Mouse (Mus musculus): ENCODE measurements at regions not wholly inside any gene's neighbourhood (a gene's known extent, or its start where the extent isn't known, plus 50 kb on each side); places are given as distances from the start of the nearest gene placed in this dataset.

GRCm38 (mm10) chr7:83020584-83020983 is 153.5 kb downstream of the Mex3b start:
- no peak overlapping the region for H3K27ac ChIP-seq (ENCODE audit: insufficient read depth, low read length)
- DNase-seq (ENCODE audit: low read depth in 1 of 2, low spot score in 2 of 2), result no peak
- TF ChIP-seq CTCF (IDR thresholded peaks at IDR 0.05; ENCODE audit: extremely low read depth, insufficient read depth, insufficient read length, insufficient replicate concordance), result no peak
- H3K27me3 ChIP-seq (ENCODE audit: control insufficient read depth, insufficient read depth, low read length), result no peaks in the 10 kb centered on the region
- no peaks in the 10 kb centered on the region for H3K36me3 ChIP-seq (ENCODE audit: control insufficient read depth, insufficient read depth, low read length)
- WGBS, result 93% methylated on average over 2 of the region's 2 CpGs
- H3K4me3 ChIP-seq (ENCODE audit: extremely low read depth, insufficient read depth, insufficient read length), result no peak overlapping the region
- H3K4me1 ChIP-seq (ENCODE audit: control insufficient read depth, insufficient read depth, insufficient read length), result no peaks in the 10 kb centered on the region

GRCm38 (mm10) chr7:83023990-83024389 is 156.9 kb downstream of the Mex3b start:
- no peak overlapping the region for H3K4me3 ChIP-seq (ENCODE audit: extremely low read depth, insufficient read depth, insufficient read length)
- TF ChIP-seq CTCF (IDR thresholded peaks at IDR 0.05; ENCODE audit: extremely low read depth, insufficient read depth, insufficient read length, insufficient replicate concordance) (no peak), POLR2A (IDR thresholded peaks at IDR 0.05; ENCODE audit: low read depth, low read length) (no peak)
- no peak for DNase-seq (ENCODE audit: low read depth in 1 of 2, low spot score in 2 of 2)
- 83% methylated on average over 1 of the region's 1 CpGs for WGBS
- H3K36me3 ChIP-seq (ENCODE audit: control insufficient read depth, insufficient read depth, low read length), result no peaks in the 10 kb centered on the region
- no peaks in the 10 kb centered on the region for H3K27me3 ChIP-seq (ENCODE audit: control insufficient read depth, insufficient read depth, low read length)
- no peaks in the 10 kb centered on the region for H3K4me1 ChIP-seq (ENCODE audit: control insufficient read depth, insufficient read depth, insufficient read length)
- H3K27ac ChIP-seq (ENCODE audit: insufficient read depth, low read length), result no peak overlapping the region

GRCm38 (mm10) chr7:83031101-83031500 is 164.0 kb downstream of the Mex3b start:
- Histone ChIP-seq H3K4me3 (ENCODE audit: extremely low read depth, insufficient read depth, insufficient read length) (no peak overlapping the region), H3K27me3 (ENCODE audit: control insufficient read depth, insufficient read depth, low read length) (no peaks in the 10 kb centered on the region), H3K4me1 (ENCODE audit: control insufficient read depth, insufficient read depth, insufficient read length) (no peaks in the 10 kb centered on the region), H3K27ac (ENCODE audit: insufficient read depth, low read length) (no peak overlapping the region), H3K36me3 (ENCODE audit: control insufficient read depth, insufficient read depth, low read length) (no peaks in the 10 kb centered on the region)
- 37% methylated on average over 2 of the region's 2 CpGs for WGBS
- no peak for DNase-seq (ENCODE audit: low read depth in 1 of 2, low spot score in 2 of 2)
- TF ChIP-seq POLR2A (IDR thresholded peaks at IDR 0.05; ENCODE audit: low read depth, low read length), result no peak
- TF ChIP-seq CTCF (IDR thresholded peaks at IDR 0.05; ENCODE audit: extremely low read depth, insufficient read depth, insufficient read length, insufficient replicate concordance), result no peak

DNA sequence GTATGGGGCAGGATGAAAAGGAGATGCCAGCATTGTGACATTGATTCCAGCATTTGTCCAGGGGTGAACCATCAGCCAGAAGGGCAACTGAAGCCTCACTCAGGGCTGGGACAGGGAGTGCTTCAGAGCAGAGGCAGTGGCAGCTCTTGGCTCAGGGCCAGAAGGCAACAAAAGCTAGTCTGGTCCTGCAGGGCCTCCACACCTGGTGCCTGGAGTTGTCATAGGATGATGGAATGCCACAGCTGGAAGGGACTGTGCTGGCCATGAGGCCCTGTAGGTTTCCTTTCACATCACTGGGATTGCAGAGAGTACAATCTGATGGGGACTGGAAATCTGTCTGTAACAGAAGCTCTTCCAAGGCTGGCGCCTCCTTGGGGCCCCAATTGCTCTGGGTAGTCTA is 164.9 kb downstream of the Mex3b start:
- 83% methylated on average over 1 of the region's 1 CpGs for WGBS
- H3K36me3 ChIP-seq (ENCODE audit: control insufficient read depth, insufficient read depth, low read length), result no peaks in the 10 kb centered on the region
- H3K27me3 ChIP-seq (ENCODE audit: control insufficient read depth, insufficient read depth, low read length), result no peaks in the 10 kb centered on the region
- no peaks in the 10 kb centered on the region for H3K4me1 ChIP-seq (ENCODE audit: control insufficient read depth, insufficient read depth, insufficient read length)
- TF ChIP-seq POLR2A (IDR thresholded peaks at IDR 0.05; ENCODE audit: low read depth, low read length) (no peak), CTCF (IDR thresholded peaks at IDR 0.05; ENCODE audit: extremely low read depth, insufficient read depth, insufficient read length, insufficient replicate concordance) (no peak)
- no peak overlapping the region for H3K4me3 ChIP-seq (ENCODE audit: extremely low read depth, insufficient read depth, insufficient read length)
- DNase-seq (ENCODE audit: low read depth in 1 of 2, low spot score in 2 of 2), result no peak
- no peak overlapping the region for H3K27ac ChIP-seq (ENCODE audit: insufficient read depth, low read length)

GRCm38 (mm10) chr7:83032924-83033323 is 165.8 kb downstream of the Mex3b start:
- no peak for TF ChIP-seq CTCF (IDR thresholded peaks at IDR 0.05; ENCODE audit: extremely low read depth, insufficient read depth, insufficient read length, insufficient replicate concordance)
- TF ChIP-seq POLR2A (IDR thresholded peaks at IDR 0.05; ENCODE audit: low read depth, low read length), result no peak
- no peak for DNase-seq (ENCODE audit: low read depth in 1 of 2, low spot score in 2 of 2)
- H3K4me3 ChIP-seq (ENCODE audit: extremely low read depth, insufficient read depth, insufficient read length), result no peak overlapping the region
- H3K36me3 ChIP-seq (ENCODE audit: control insufficient read depth, insufficient read depth, low read length), result no peaks in the 10 kb centered on the region
- H3K4me1 ChIP-seq (ENCODE audit: control insufficient read depth, insufficient read depth, insufficient read length), result no peaks in the 10 kb centered on the region
- no peak overlapping the region for H3K27ac ChIP-seq (ENCODE audit: insufficient read depth, low read length)
- H3K27me3 ChIP-seq (ENCODE audit: control insufficient read depth, insufficient read depth, low read length), result no peaks in the 10 kb centered on the region
- 96% methylated on average over 2 of the region's 2 CpGs for WGBS

DNA sequence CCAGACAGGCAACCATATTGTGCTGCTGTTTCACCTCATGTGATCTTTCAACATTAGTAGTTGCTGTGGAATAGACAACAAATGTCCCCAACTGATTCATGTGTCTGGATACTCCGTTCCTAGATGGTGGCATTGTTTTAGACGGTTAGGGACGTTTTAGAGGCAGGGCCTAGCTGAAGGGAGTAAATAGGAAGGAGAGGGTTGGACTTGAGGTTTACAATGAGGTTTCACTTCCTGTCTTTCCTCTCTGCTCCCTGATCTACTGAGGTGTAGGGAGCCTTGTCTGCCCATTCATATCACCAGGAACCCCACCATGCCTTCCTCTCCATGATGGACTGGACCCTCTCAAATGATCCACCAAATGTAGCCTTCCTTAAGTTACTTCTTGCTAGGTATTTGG is 168.1 kb downstream of the Mex3b start:
- Histone ChIP-seq H3K4me3 (ENCODE audit: extremely low read depth, insufficient read depth, insufficient read length) (no peak overlapping the region), H3K4me1 (ENCODE audit: control insufficient read depth, insufficient read depth, insufficient read length) (no peaks in the 10 kb centered on the region), H3K36me3 (ENCODE audit: control insufficient read depth, insufficient read depth, low read length) (no peaks in the 10 kb centered on the region), H3K27ac (ENCODE audit: insufficient read depth, low read length) (no peak overlapping the region), H3K27me3 (ENCODE audit: control insufficient read depth, insufficient read depth, low read length) (no peaks in the 10 kb centered on the region)
- DNase-seq (ENCODE audit: low read depth in 1 of 2, low spot score in 2 of 2), result no peak
- no peak for TF ChIP-seq POLR2A (IDR thresholded peaks at IDR 0.05; ENCODE audit: low read depth, low read length)
- TF ChIP-seq CTCF (IDR thresholded peaks at IDR 0.05; ENCODE audit: extremely low read depth, insufficient read depth, insufficient read length, insufficient replicate concordance), result no peak
- 56% methylated on average over 3 of the region's 3 CpGs for WGBS

- TF ChIP-seq POLR2A (IDR thresholded peaks at IDR 0.05; ENCODE audit: low read depth, low read length) (no peak), CTCF (IDR thresholded peaks at IDR 0.05; ENCODE audit: extremely low read depth, insufficient read depth, insufficient read length, insufficient replicate concordance) (no peak)
- DNase-seq (ENCODE audit: low read depth in 1 of 2, low spot score in 2 of 2), result no peak
- Histone ChIP-seq H3K27ac (ENCODE audit: insufficient read depth, low read length) (no peak overlapping the region), H3K4me3 (ENCODE audit: extremely low read depth, insufficient read depth, insufficient read length) (no peak overlapping the region), H3K4me1 (ENCODE audit: control insufficient read depth, insufficient read depth, insufficient read length) (no peaks in the 10 kb centered on the region), H3K27me3 (ENCODE audit: control insufficient read depth, insufficient read depth, low read length) (no peaks in the 10 kb centered on the region), H3K36me3 (ENCODE audit: control insufficient read depth, insufficient read depth, low read length) (no peaks in the 10 kb centered on the region)
- WGBS, result 86% methylated on average over 2 of the region's 2 CpGs
Measured at GRCm38 (mm10) chr7:83036397-83036796, 169.3 kb downstream of the Mex3b start.

Measured in spleen, adult 2 months (tissue).